Mouse (Mus musculus): Measurements from ENCODE around the gene Slc25a35. TPM values are rescaled to one million over a fixed set of nuclear protein-coding genes. Genes with fewer than 3 reads are reported as not detected.
A peak's percentile ranks its signal among the peaks of the same experiment; 100 is the strongest.
"Not testable (repeated sequence)": the region's sequence is repeated elsewhere in the genome, so short reads cannot be mapped to it uniquely, and the experiment has no call there.

Gene Slc25a35
- polyA plus RNA-seq, 1 experiment, result 27.6 TPM

GRCm38 (mm10) chr11:69010400-69011323, 42.7 kb downstream of the Slc25a35 start:
- 94% methylated on average over 15 of the region's 15 CpGs for WGBS
- DNase-seq, result no peak
- Histone ChIP-seq H3K27me3 (ENCODE audit: control insufficient read depth, insufficient read depth, low read length) (no peaks in the 10 kb centered on the region), H3K27ac (ENCODE audit: control insufficient read depth, insufficient read depth, low read length) (no peak overlapping the region), H3K4me1 (replicated peaks; ENCODE audit: control insufficient read depth, insufficient read depth, low read length) (peaks cover 2% of the 10 kb centered on the region), H3K4me3 (ENCODE audit: control insufficient read depth, insufficient read depth, low read length) (no peak overlapping the region), H3K36me3 (ENCODE audit: control insufficient read depth, insufficient read depth, low read length) (no peaks in the 10 kb centered on the region)
- TF ChIP-seq CTCF (IDR thresholded peaks at IDR 0.05; ENCODE audit: borderline replicate concordance, control insufficient read depth, extremely low read depth, insufficient read depth, low read length, poor library complexity), result no peak
- no peak for TF ChIP-seq POLR2A (IDR thresholded peaks at IDR 0.05; ENCODE audit: control insufficient read depth, extremely low read depth, insufficient read depth, low read length, poor library complexity)

GRCm38 (mm10) chr11:69011445-69011844, 43.5 kb downstream of the Slc25a35 start:
- H3K27me3 ChIP-seq (ENCODE audit: control insufficient read depth, insufficient read depth, low read length); DNase-seq; H3K4me1 ChIP-seq (replicated peaks; ENCODE audit: control insufficient read depth, insufficient read depth, low read length); H3K27ac ChIP-seq (ENCODE audit: control insufficient read depth, insufficient read depth, low read length); H3K36me3 ChIP-seq (ENCODE audit: control insufficient read depth, insufficient read depth, low read length); H3K4me3 ChIP-seq (ENCODE audit: control insufficient read depth, insufficient read depth, low read length): not testable (repeated sequence)
- 52% methylated on average over 2 of the region's 2 CpGs for WGBS

- H3K36me3 ChIP-seq (ENCODE audit: control insufficient read depth, insufficient read depth, low read length), result no peaks in the 10 kb centered on the region
- H3K4me3 ChIP-seq (ENCODE audit: control insufficient read depth, insufficient read depth, low read length), result peak overlapping the region; percentile 72
- H3K27ac ChIP-seq (ENCODE audit: control insufficient read depth, insufficient read depth, low read length), result peak overlapping the region; percentile 78
- TF ChIP-seq POLR2A (IDR thresholded peaks at IDR 0.05; ENCODE audit: control insufficient read depth, extremely low read depth, insufficient read depth, low read length, poor library complexity) (peak; percentile 36; the same call in 1 of the 2 replicates), CTCF (IDR thresholded peaks at IDR 0.05; ENCODE audit: borderline replicate concordance, control insufficient read depth, extremely low read depth, insufficient read depth, low read length, poor library complexity) (no peak)
- DNase-seq, result peak; percentile 83
- H3K4me1 ChIP-seq (replicated peaks; ENCODE audit: control insufficient read depth, insufficient read depth, low read length), result peaks cover 4% of the 10 kb centered on the region
- under 1% methylated on average over 18 of the region's 18 CpGs for WGBS
- H3K27me3 ChIP-seq (ENCODE audit: control insufficient read depth, insufficient read depth, low read length), result no peaks in the 10 kb centered on the region
Measured at GRCm38 (mm10) chr11:69012071-69012601, 44.2 kb downstream of the Slc25a35 start.

DNA sequence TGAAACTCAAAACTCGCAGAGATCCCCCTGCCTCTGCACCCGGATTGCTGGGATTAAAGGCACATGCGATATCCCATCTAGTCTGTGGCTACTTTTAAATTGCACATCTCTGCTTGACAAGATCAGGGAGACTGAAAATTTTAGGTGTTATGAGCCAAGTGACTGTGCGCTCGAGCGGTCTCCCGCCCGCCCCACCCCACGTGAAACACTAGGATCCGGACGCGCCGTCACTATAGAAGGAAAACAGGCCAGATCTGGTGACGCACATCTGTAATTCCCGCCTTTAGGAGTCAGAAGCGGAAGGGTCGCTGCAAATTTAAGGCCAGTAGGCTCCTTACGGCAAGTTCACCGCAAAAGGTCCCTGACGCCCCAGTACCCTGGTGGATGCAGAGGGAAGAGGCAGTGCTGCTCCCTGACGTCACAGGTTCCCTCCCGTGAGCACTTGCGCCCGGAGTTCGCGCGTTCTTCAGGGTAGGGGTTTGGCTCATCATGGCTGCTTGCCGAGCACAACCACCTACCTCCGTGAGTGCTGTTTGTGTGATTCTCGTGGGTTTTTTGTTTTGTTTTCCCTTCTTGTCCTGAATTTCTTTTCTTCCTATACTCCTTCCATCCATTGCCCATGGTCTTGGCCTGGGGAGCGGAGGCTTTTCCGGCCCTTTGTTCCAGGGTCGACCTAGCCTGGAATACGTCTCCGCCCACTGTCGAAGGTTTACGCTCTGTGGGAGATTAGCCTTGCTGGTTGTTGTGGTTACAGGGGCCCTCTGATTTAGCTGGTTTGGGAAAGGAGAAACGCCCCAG, 47.9 kb downstream of the Slc25a35 start, which contains the start of gene Ctc1:
Gene Ctc1 (plus strand): TSS at position 268 of the 798 bp plus-strand sequence.
- Histone ChIP-seq H3K36me3 (ENCODE audit: control insufficient read depth, insufficient read depth, low read length) (no peaks in the 10 kb centered on the region), H3K4me3 (ENCODE audit: control insufficient read depth, insufficient read depth, low read length) (peak within 1 kb of the TSS; percentile 83), H3K4me1 (replicated peaks; ENCODE audit: control insufficient read depth, insufficient read depth, low read length) (peaks cover 5% of the 10 kb centered on the region), H3K27me3 (ENCODE audit: control insufficient read depth, insufficient read depth, low read length) (no peaks in the 10 kb centered on the region), H3K27ac (ENCODE audit: control insufficient read depth, insufficient read depth, low read length) (peak within 1 kb of the TSS; percentile 60; the same call in 1 of the 2 replicates)
- TF ChIP-seq POLR2A (IDR thresholded peaks at IDR 0.05; ENCODE audit: control insufficient read depth, extremely low read depth, insufficient read depth, low read length, poor library complexity), result peak; percentile 81
- peak; percentile 83; the same call in 1 of the 2 replicates for TF ChIP-seq CTCF (IDR thresholded peaks at IDR 0.05; ENCODE audit: borderline replicate concordance, control insufficient read depth, extremely low read depth, insufficient read depth, low read length, poor library complexity)
- WGBS, result 1% methylated on average over 38 of the region's 38 CpGs
- DNase-seq, result peak; percentile 91

GRCm38 (mm10) chr11:69016755-69017154, 48.8 kb downstream of the Slc25a35 start:
- TF ChIP-seq CTCF (IDR thresholded peaks at IDR 0.05; ENCODE audit: borderline replicate concordance, control insufficient read depth, extremely low read depth, insufficient read depth, low read length, poor library complexity), result no peak
- no peak for TF ChIP-seq POLR2A (IDR thresholded peaks at IDR 0.05; ENCODE audit: control insufficient read depth, extremely low read depth, insufficient read depth, low read length, poor library complexity)
- Histone ChIP-seq H3K4me3 (ENCODE audit: control insufficient read depth, insufficient read depth, low read length) (no peak overlapping the region), H3K36me3 (ENCODE audit: control insufficient read depth, insufficient read depth, low read length) (no peaks in the 10 kb centered on the region; the same call in 1 of the 2 replicates), H3K27me3 (ENCODE audit: control insufficient read depth, insufficient read depth, low read length) (no peaks in the 10 kb centered on the region), H3K27ac (ENCODE audit: control insufficient read depth, insufficient read depth, low read length) (no peak overlapping the region), H3K4me1 (replicated peaks; ENCODE audit: control insufficient read depth, insufficient read depth, low read length) (peaks cover 3% of the 10 kb centered on the region; the same call in 1 of the 2 replicates)
- 66% methylated on average over 3 of the region's 3 CpGs for WGBS
- no peak for DNase-seq

- peaks cover 3% of the 10 kb centered on the region; the same call in 1 of the 2 replicates for H3K4me1 ChIP-seq (replicated peaks; ENCODE audit: control insufficient read depth, insufficient read depth, low read length)
- no peak overlapping the region for H3K27ac ChIP-seq (ENCODE audit: control insufficient read depth, insufficient read depth, low read length)
- H3K36me3 ChIP-seq (ENCODE audit: control insufficient read depth, insufficient read depth, low read length), result peaks cover 33% of the 10 kb centered on the region
- H3K27me3 ChIP-seq (ENCODE audit: control insufficient read depth, insufficient read depth, low read length), result no peaks in the 10 kb centered on the region
- no peak overlapping the region for H3K4me3 ChIP-seq (ENCODE audit: control insufficient read depth, insufficient read depth, low read length)
- TF ChIP-seq CTCF (IDR thresholded peaks at IDR 0.05; ENCODE audit: borderline replicate concordance, control insufficient read depth, extremely low read depth, insufficient read depth, low read length, poor library complexity), result no peak
- TF ChIP-seq POLR2A (IDR thresholded peaks at IDR 0.05; ENCODE audit: control insufficient read depth, extremely low read depth, insufficient read depth, low read length, poor library complexity), result no peak
- DNase-seq, result no peak
Measured at GRCm38 (mm10) chr11:69020691-69021090, 52.8 kb downstream of the Slc25a35 start.

Other genes starting within 250 kb of the Slc25a35 start
- 51.3 and 57.0 TPM in 2 replicates for gene Ndel1, start 96.3 kb upstream of the Slc25a35 start, polyA plus RNA-seq (2012; rRNA removed)
- gene Rnf222, start 79.6 kb upstream of the Slc25a35 start, polyA plus RNA-seq (2012; rRNA removed), result 0.04 TPM in 1 of 2 replicates, not detected in the other
- 869 and 1,133 TPM in 2 replicates for gene Rpl26, start 66.5 kb upstream of the Slc25a35 start, polyA plus RNA-seq (2012; rRNA removed)
- gene Odf4, start 41.0 kb upstream of the Slc25a35 start, polyA plus RNA-seq (2012; rRNA removed), result 0.24 TPM in 1 of 2 replicates, not detected in the other
- gene Arhgef15, start 10.7 kb upstream of the Slc25a35 start, polyA plus RNA-seq (2012; rRNA removed), result 8.5 and 14.9 TPM in 2 replicates
- 22.0 and 28.0 TPM in 2 replicates for gene Rangrf, start 7.1 kb downstream of the Slc25a35 start, polyA plus RNA-seq (2012; rRNA removed)
- 28.5 and 43.0 TPM in 2 replicates for gene Pfas, start 40.3 kb downstream of the Slc25a35 start, polyA plus RNA-seq (2012; rRNA removed)
- 57.8 and 64.4 TPM in 2 replicates for gene Ctc1, start 47.8 kb downstream of the Slc25a35 start, polyA plus RNA-seq (2012; rRNA removed)
- 192 and 276 TPM in 2 replicates for gene Aurkb, start 77.5 kb downstream of the Slc25a35 start, polyA plus RNA-seq (2012; rRNA removed)
- 18.0 TPM in 2 replicates for gene Borcs6, start 91.6 kb downstream of the Slc25a35 start, polyA plus RNA-seq (2012; rRNA removed)
- gene Tmem107, start 102.7 kb downstream of the Slc25a35 start, polyA plus RNA-seq (2012; rRNA removed), result 31.1 and 33.0 TPM in 2 replicates
- gene Vamp2, start 120.4 kb downstream of the Slc25a35 start, polyA plus RNA-seq (2012; rRNA removed), result 159 and 175 TPM in 2 replicates
- 28.0 and 29.6 TPM in 2 replicates for gene Per1, start 127.1 kb downstream of the Slc25a35 start, polyA plus RNA-seq (2012; rRNA removed)
- 0.69 and 1.1 TPM in 2 replicates for gene Hes7, start 152.3 kb downstream of the Slc25a35 start, polyA plus RNA-seq (2012; rRNA removed)
- 0.65 and 1.3 TPM in 2 replicates for gene 9130213A22Rik, start 154.5 kb downstream of the Slc25a35 start, polyA plus RNA-seq (2012; rRNA removed)
- 2.0 and 2.5 TPM in 2 replicates for gene Aloxe3, start 157.8 kb downstream of the Slc25a35 start, polyA plus RNA-seq (2012; rRNA removed)
- gene Alox12b, start 188.9 kb downstream of the Slc25a35 start, polyA plus RNA-seq (2012; rRNA removed), result 1.00 and 1.1 TPM in 2 replicates
- 0.43 and 0.57 TPM in 2 replicates for gene Alox8, start 229.7 kb downstream of the Slc25a35 start, polyA plus RNA-seq (2012; rRNA removed)

Measured in thymus, adult 2 months (tissue).